Mouse (Mus musculus) frontal cortex, postnatal 14 days (tissue): Measurements from ENCODE around the gene Olfr1093.

Source experiments
- DNase-seq, 2 experiments: peaks; one replicate each; pipeline ENCODE4 v3.0.0; 2022; ENCODE audit warnings: low spot score in 2 of 2

Gene Olfr1093

GRCm38 (mm10) chr2:86782179-86782578 lies at the start of gene Olfr1093:
Olfr1093 (plus strand) TSS chr2:86782479.
- no peak for DNase-seq

- no peak for DNase-seq
These were observed 48.7 kb upstream of the Olfr1093 start, which contains the start of gene Olfr1089 for GRCm38 (mm10) chr2:86733601-86734000. Olfr1089 (minus strand) TSS chr2:86733701.

- DNase-seq = no peak
These were observed 23.4 kb upstream of the Olfr1093 start, which contains the start of gene Olfr1090 for GRCm38 (mm10) chr2:86758893-86759292. Olfr1090 (minus strand) TSS chr2:86758993.

- no peak for DNase-seq
These were observed 21.2 kb upstream of the Olfr1093 start for GRCm38 (mm10) chr2:86761050-86761449.

GRCm38 (mm10) chr2:86809918-86810317 lies 27.6 kb downstream of the Olfr1093 start, which contains the start of gene Olfr141:
Olfr141 (minus strand) TSS chr2:86810018.
- no peak for DNase-seq

- DNase-seq = no peak
These were observed 42.1 kb downstream of the Olfr1093 start, which contains the start of gene Olfr1094 for GRCm38 (mm10) chr2:86824363-86824762. Olfr1094 (plus strand) TSS chr2:86824663.
